Mouse (Mus musculus): ENCODE measurements at regions not wholly inside any gene's neighbourhood (a gene's known extent, or its start where the extent isn't known, plus 50 kb on each side); places are given as distances from the start of the nearest gene placed in this dataset.

DNA sequence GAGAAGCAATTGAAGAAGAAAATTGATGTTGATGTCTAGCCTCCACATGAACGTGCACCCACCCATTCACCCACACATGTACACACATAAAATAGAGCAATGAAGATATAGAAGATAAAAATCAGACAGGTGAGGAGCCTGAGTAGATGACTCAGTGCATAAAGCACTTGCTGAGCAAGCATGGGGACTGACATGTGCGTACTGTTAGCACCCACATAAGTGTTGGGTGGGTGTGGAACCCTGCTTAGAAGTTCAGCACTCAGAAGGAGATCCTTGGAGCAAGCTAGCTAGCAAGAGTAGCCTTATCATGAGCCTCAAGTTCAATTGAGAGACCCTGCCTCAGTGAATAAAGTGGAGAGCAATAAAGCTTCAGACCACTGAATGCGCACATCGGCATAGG is 305.7 kb upstream of the Adamts9 start:
- DNase-seq, result no peak

DNA sequence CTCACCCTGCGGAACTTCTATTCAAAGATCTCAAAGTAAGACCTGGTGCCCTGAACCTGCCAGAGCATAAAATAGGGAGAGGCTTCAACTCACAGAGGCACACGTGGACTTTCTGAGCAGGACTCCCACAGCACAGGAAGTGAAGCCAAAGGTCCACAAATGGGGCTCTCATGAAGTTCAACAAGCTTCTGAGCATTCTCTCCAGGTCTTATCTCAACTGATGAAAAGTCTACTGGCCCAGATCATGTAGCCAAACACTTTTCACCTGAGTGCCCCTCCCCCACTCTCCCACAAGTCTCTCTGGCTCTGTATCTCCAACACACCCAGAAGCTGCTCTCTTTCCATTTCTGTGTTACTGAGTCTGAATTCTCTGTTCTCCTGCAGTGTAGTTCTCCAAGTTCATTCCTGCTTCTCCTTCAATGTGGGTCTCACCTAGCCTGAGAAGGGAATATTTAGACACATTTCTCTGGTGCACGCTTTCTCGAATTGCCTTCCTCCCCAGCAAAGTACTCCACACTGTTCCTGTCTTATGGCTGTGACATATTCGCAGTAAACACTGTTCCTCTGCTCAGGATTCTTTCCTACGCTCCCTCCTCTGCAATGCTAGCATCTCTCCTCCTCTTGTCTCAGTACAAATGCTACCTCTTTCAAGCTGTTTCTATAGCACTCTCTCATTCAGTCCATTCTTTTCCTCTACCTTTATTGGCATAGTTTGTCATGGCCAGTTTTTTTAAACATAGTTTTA is 303.4 kb upstream of the Adamts9 start:
- no peak for DNase-seq

DNA sequence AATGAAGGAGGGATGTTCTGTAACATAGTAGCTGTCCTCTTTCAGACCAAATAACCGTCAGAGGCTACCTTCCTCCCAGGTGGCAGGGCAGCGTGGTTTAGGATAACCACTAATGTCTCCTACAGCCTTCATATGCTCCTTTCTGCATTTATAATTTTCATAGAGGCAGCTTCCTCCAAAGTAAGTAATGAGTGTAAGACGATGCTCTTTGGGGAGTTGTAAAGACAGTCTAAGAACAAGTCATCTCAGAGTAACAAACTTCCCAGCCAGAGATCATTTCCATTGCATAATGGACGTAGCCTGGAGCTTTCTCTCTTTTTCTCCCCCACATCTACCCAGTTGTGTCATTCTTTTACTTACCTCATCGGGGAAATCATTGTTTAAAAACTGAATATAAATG is 292.3 kb upstream of the Adamts9 start:
- no peak for DNase-seq

DNA sequence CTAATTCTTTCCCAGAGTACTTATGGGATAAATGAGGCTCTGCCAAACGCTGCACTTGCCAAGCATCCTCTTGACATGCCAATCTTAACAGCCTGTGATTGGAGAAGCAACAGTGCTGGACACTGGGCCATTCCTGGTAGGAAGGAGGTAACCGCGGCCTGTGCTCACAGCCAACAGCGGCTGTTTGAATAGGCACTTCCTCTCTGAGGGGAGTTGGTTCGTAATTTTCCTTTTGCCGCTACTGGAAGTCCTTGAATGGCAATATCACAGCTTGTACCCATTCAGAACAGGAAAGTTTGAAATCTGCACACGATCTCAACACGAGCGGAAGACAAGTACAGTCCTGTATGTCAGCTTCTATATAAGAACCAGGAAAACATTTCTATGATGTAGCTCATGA is 289.3 kb upstream of the Adamts9 start:
- peak in 1 of 2 experiments; percentile 13 for DNase-seq

DNA sequence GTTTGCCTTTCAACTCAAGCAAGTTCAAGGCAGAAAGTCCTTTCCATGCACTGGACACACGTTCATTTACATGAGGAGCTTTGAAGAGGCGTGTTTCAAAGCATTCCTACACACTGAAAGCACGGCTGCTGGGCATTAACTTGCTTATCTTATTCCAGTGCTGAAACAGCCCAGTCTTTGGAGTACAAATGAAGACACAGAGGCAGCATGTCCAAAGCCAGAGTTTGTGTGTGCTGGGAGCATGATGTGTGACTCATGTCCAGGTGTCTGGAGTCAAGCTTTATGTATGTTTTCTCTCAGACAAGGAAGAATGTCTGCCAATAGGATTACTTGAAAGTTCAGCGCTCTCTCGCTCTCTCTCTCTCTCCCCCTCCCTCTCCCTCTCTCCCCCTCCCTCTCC is 287.2 kb upstream of the Adamts9 start:
- DNase-seq, result no peak

DNA sequence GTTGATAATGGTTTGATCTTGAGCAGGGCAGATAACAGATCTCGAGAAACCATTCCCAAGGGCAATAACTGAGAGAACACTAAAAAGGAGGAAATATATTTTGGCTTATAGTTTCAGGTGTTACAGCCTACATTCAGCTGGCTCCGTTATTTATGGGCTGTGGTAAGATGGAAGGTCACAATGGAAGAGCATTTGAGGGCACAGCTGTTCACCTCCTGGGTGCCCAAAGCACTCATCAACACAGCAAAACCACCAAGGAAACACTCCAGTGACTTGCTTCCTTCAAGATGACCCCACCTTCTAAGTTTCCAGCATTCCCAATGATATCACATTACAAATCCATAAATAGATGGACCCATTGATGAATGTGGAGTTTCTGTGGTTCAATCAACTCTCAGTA is 286.0 kb upstream of the Adamts9 start:
- no peak for DNase-seq

DNA sequence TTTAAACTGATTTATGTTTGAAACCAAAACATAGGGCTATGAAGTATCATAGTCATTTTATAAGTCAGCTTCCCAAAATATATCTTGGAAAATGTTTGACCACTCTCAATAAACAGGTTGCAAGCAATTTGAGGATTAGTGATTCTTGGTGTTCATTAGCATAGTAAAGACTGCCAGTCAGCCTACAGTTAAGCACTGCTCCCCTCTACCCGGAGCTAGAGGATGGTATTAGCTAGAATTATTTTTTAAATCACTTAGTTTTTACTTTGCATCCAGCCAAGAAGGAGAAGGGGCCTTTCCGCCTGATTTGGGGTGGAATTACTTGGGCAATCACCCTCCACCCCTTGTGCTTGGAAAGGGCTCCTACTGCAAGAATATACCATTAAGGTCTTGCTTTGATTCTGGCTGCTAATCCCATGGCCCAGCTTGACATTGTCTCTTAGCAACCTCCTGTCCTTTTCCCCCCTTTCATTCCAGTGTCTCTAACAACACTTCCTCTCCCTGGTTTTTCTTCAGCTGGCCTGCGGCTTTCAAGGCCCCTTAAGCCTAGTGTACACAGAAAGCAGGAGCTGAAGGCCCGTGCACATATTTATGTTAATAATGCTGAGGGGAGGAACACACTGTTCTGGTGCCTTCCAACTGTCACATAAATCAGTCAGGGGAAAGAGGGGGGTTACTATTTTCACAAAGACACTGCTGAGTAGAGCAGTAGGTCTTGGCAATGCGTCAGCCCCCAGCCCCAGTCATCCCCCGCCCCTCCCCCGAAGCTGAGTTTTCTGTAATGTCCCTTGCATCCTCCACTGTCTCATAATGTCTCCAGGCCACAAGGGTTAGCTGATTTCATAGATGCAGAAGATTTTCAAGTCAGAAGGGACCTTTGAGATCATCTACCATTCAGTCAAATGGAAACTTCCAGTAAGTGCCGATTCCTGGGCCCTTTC is 280.6 kb upstream of the Adamts9 start:
- DNase-seq, result peak; percentile 15 to 60

DNA sequence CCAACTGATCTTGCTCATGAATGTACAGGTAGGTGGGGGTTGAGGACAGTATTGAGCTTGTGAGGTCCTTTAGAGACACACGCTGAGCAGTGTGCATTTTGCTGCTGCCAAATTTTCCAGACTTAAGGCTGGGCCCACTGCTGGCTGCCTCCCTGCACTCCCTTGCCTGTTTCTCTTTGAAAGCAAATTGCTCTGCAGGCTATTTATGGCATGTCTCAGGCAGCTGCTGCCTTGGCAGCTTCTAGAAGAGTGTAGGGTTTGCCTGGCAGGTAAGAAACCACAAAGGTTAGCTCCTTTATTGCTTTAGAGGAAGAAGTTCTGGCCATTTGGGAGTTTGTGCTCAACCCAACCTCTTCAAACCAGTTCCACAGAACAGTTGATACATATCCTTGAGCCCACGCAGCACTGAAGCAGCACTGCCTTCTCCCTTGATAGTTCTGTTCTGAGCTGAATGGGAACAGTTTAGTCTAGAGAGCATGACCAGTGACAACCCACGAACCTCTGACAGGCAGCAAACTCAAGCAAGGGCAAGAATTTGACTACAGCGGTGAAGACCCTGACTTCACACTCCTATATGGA is 274.8 kb upstream of the Adamts9 start:
- peak in 1 of 2 experiments; percentile 37 for DNase-seq

DNA sequence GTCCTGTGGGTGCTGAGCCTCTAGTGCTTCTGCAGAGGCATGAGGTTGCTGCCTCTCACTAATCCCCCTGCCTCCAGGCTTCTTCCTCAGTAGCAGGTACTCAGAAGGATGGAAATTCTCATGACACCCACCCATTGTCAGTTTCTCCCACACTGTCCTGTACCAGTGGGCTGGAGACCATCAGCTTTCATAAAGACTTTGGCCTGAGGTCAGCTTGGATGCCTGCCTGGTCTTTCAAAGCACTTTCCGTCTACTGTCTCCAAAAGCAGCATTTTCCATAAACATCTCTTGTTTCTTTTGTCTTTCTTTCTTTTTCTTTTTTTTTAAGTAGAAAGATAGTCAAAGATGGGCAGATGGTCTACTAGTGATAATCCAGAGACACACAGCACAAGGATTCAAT is 257.6 kb upstream of the Adamts9 start:
- DNase-seq, result no peak

DNA sequence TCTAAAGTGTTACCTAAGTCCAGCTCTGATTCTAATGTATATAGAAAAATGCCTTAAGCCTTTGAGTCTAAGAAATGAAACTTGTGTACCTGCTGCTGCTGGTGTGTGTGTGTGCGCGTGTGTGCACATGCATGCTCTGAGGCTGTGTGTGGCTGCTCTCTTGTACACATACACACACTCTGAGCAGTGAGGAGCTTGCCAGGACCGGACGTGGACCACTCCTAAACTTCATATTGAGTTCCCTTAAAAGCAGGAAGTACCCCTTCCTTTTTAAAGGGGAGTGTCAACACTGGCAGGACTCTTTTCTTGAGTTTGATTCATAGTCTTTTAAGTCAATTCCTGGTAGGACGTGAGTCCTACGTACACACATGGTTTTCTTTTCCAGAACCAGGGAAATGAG is 251.4 kb upstream of the Adamts9 start:
- DNase-seq, result peak in 1 of 2 experiments; percentile 9

DNA sequence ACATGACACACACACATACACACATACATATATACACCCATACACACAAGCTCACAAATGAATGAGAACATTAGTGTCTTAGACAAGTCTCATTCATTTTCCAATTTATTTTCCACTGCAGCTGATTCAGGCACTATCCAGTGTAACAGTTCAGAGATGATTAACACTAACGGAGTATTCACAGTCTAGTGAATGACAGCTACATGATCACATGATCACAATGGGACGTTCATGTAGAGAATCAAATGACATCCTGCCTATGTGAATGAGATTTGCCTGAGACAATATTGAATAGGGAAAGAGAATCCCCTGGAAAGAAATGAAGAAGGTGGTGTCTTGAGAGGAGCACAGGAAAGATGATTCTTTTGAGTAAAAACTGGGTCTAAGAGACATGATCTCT is 249.7 kb upstream of the Adamts9 start:
- no peak for DNase-seq

DNA sequence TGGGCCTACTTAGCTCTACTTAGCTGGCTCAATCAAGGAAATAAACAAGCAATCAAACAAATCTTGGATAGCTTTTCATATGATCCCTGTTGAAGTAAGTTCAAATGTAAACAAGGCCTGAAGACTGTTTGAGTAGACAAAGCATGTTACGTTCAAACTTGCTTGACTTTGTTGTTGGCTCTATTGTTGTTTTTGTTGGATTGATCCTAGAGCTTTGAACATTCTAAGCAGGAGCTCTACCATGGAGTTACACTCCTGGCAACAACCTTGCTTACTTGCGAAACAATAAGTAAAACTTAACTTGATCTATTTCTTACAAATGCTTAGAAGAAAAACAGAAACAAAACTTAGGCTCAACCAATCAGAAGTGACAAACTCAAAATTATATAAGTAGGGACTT is 247.7 kb upstream of the Adamts9 start:
- DNase-seq, result no peak

DNA sequence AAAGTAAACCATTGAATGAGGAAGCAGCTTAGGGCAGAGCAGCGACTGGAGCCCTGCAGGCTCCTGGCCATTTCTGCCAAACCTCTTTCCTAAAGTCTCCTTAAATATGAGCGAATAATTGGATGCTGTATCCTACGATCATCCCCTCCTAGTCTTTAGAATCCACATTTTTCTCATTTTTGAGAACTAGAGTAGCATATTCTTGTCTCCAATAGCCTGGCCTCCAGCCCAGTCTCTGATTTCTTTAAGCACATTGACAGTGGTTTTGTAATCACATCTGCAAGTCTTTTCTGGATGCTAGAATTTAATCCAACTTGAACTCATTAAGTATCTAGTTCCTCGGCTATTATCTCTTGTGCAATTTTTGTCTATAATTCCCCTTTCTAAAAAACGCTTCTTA is 225.2 kb upstream of the Adamts9 start:
- DNase-seq, result peak in 1 of 2 experiments; percentile 15

DNA sequence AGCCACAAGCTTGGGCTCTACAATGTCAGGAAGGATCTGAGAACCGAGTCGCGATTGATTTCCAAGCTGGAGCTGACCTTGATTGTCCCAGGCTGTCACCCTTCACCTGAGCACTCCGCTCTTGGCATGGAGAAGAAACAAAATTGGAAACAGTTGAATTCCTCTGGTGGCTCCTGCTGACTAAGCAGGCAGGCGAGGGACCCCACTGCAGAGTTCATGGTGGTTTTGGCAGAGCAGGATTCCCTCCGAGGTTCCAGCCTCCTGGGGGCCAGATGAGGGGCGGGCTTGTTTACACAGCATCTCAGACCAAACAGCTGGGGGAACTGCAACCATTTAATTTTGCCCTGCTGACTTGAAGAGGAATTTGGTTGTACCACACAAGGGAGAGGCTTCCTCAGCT is 224.0 kb upstream of the Adamts9 start:
- DNase-seq, result peak; percentile 33 to 60

DNA sequence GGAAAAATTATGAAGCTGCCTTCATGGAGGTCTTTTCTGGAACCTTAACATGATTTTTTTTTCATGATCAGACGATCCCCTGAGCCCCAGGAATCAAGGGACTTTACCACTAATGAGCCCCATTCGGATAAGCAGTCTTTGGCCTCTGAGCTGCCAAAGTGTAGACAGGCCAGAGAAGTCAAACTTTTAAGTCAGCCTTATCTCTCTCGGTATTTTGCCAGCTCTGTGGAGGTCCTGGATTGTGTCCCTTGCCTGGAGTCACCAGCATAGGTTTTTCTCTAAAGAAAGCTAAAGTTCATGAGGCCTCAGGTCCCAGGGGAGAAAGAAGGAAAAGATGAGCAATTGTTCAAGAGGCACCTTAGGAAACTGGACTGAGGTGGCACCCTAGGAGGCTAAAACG is 222.7 kb upstream of the Adamts9 start:
- no peak for DNase-seq

DNA sequence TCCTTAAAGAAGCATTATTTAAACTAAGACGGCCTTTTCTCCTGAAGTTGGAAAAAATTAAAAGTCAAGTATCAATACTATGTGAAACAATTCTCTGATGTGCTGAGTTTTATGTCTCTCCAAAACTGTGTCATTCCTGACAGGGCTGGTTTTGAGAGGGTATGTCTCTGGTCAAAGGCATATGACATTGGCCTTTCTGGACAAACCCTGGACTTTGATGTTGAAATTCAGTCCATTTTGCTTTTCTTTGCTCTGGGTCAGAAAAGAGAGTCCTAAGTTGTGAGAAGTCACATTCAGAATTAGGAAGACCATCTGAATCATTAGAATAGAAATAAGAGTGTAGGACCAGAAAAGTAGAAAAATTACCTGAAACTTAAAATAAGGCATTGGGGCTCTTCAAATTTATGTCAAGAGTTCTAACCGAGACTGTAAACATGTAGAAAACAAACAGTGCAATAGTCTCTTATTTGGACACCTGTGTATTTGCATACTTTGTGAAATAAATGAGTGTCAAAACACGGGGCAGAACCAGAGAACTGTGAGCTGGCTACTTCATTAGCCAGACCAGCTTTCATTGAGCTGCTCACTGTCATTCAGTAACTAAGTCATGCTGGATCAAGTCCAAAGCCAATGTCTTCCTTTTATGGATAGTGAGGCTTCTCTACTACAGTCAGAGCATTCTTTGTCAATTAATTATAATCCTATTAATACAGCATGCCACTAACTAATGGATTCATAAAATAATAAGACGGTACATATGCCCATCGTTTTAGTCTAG is 209.3 kb upstream of the Adamts9 start:
- DNase-seq, result peak in 1 of 2 experiments; percentile 40

DNA sequence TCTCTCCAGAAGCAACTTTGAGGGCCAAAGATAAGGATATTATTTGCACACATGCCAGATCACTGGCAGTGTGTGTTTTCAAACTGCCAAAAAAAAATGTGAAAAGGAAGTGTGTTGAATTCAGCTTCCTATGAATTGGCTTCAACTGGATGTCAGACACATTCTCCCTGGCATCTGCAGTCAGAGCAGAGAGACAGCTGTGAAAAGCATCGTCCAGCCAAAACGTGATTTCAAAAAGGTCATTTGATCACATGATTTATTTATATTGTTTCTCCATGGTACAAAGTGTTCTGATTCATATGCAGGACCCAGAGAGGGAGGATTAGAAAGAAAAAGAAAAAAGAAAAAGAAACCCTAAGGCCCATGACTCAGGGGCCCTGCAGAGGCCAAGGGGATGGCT is 207.2 kb upstream of the Adamts9 start:
- no peak for DNase-seq

DNA sequence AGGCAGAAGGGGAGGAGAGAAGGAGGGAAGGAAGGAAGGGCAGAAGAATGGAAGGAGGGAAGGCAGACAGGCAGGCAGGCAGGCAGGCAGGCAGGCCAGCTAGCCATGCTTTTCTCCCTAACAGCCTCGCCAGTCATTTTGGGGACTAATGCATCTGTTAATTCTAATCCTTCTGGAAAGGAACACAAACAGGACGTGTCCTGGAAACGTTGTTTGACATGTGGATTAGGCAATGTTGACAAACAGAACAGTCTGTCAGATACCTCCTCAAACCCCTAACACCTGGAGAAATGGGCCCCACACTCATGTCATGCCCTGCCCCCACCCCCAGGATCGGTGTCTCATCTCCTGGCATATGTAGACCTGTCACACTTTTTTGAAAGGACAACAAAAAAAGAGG is 206.7 kb upstream of the Adamts9 start:
- DNase-seq, result no peak

DNA sequence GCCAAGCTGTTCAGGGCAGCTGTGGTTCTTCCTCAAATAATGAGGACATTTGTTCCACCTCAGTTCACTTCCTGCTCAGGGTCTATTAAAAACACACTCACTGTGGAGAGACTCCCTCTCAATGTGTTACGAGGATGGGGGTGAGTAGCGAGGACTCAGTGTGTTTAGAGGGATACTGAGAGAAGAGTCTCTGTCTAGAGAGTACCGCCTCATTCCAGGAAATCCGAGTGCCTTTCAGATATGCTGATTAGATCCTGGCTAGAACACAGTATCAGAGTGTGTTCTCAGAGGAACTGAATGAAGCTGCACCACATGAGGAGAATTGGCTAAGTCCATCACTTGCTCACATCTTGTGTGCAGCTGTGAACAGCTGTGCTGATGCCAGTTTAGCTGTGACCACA is 197.0 kb upstream of the Adamts9 start:
- no peak for DNase-seq

DNA sequence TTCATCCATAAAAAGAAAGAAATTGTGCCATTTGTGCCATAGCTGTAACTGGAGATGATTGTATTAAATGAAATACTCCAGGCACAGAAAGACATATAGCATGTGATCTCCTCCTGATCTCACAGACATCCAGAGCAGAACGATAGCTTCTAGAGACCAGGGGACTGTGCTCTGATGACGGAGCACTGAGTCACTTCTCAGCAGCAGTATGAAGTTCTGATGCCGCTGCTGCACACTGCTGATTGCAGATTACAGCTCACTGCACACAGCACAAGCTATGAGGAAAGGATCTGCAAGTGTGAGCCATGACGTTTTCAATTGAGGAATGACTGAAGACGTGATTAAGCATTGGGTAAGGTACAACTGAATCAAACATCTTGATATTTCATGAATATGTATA is 190.6 kb upstream of the Adamts9 start:
- DNase-seq, result no peak

DNA sequence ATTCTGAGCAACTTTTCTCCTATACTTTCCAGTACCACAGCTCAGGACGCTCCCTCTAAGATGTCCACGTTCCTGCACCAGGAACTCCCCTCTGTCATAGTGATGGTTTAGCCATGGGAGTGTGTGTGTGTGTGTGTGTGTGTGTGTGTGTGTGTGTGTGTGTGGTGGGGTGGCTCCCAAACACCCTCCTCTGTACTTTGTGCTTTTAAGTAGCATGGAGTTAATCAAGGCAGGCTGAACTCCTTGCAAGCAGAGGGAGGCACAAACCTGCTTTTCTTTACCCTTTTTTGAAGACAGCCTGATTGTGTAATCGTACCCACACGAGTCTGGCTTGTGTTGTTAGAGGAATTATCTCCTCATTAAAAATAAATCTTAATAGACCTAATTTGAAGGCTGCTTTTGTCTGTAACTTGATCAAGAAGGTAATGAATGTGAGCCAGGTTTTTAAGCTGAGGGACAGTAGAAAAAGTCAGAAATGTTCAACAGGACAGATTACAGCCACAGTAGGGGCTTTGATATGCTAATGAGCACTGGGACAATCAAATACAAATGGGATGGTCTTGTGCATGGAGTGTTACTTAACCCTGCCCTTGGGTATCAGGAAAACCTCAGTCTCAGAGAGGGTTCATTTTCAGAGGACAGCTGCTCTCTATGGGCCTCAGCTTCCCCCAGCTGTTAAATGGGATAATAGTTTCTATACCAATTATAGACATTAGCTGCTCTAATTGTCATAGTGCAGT is 187.8 kb upstream of the Adamts9 start:
- DNase-seq, result no peak

DNA sequence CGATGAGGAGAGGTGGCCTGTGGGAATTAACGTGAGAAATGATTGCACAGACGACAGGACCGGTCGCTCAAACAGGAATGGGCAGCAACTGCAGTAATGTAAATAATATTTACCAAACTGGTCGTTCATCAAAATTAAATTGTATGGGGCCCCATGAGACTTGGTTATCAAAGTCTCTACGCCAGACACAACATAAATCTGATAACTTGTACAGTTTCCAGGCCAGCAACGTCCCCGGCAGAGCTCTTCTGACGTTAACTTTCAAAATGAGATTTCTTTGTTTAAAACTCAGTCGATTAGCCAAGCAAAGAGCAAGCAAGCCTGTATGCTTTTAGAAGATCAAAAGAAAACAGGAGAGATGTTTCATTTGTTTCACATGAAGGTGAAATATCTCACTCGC is 176.2 kb upstream of the Adamts9 start:
- DNase-seq, result no peak
